Mouse (Mus musculus): ENCODE results near the gene 1110002E22Rik.

1110002E22Rik gene

DNA sequence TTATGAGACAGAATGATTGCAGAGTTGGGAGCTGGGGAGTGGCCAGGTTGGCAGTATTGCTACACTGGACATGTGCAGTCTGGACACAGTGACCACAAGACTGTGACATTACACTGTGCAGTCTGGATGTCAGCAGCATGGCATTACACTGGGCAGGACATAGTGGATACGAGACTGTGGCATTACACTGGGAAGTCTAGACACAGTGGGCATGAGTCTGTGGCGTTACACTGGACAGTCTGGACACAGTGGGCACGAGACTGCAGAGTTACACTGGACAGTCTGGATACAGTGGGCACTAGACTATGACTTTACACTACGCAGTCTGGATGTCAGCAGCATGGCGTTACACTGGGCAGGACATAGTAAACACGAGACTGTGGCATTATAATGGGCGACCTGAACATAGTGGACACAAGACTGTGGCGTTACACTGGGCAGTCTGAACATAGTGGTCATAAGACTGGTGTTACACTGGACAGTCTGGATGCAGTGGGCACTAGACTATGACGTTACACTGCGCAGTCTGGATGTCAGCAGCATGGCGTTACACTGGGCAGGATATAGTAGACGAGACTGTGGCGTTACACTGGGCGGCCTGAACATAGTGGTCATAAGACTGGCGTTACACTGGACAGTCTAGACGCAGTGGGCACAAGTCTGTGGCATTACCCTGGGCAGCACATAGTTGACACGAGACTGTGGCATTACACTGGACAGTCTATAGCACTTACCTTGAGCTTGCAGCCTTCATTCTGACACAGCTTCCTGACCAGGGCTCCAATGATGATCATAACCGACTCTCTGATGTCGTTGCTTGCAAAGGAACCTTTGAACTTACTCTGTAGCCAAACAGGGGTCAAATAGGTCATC, 46.3 kb downstream of the 1110002E22Rik start:
- DNase-seq (ENCODE audit: low spot score): no peak

DNA sequence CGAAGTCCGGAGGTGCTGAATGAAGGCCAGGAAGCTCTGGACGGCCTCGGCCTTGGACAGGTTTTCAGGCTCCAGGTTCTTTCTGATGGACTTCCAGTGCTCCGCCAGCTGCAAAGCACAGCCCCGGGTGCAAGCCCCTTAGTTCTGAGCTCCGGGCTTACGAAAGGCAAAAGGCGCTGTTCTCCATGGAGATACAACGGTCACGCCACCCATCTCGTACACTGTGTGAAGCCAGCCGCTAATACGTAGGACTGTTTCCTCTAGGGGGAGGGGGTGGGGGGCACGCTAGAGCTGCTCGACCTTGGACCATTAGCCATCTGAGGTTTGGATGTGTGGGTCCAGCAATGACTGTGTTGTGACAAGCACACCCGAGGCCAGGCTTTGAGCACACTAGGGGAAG, 49.3 kb downstream of the 1110002E22Rik start:
- DNase-seq (ENCODE audit: low spot score): no peak

DNA sequence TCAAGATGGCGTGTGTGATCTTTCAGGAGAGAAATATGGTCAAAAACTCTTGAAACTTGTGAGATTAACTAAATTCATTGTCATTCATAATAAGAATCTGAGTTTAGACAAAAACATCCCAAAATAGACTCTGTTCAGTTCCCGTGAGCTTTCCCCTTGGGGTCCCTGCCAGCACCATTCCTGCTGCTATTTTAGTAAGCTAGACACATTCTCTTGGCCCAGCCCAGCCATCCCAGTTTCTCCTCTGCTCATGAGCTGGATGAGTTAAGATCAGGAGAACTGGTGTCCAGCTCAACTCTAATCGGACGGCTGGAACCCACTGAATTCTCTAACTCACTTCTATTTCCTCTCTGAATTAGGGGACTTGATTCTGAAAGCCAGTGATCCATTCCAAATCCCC, 52.0 kb downstream of the 1110002E22Rik start:
- no peak for DNase-seq (ENCODE audit: low spot score)

- DNase-seq (ENCODE audit: low spot score): no peak
These were observed 53.5 kb downstream of the 1110002E22Rik start for GRCm38 (mm10) chr3:138118392-138118791.

DNA sequence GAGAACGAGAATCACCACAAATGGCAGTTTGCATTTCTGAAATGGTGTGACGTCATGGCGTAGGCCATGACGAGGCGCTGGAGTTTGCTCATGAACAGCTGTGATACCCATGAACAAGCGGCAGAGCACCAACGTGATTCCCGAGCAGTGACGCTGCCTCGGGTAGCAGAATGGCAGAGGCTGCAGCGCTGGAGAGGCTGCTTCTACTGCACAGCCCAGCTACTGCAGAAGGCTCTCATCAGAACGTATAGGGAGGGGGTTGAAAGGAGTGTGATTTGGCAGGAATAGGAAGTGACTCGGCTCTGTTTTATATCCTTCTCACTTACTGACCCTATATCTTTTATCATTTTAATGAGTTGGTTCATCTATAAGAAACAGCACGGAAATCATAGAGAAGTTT, 54.0 kb downstream of the 1110002E22Rik start:
- DNase-seq (ENCODE audit: low spot score): no peak

DNA sequence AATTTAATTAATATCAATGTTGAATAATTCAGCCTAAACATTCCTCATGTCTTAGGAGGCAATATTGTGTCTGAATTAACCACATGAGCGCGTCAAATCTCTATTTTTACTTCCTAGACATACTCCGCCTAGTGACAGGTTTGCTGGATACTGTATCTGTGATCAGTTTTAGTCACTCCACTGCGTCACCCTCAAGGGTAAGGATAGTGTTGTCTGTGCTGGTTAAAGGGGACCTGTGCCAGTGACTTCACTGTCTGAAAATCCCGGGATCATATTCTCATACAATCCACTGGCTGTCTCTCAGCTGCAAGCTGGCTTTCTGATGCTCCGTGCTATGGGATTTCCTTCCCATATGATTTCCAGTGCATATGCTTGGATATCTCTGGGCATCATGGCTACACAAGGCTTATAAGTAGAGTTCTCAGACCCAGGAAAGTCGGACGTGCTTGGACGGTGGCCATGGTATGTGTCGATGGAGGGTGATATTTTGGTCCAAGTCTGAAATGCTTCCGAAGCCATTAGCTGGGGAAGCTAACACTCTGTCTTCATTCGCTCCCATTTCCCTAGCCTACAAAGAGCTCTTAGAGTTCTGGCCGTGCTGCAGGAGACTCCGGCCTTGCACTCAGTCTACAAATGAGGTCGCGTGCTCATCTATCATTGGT, 54.7 kb downstream of the 1110002E22Rik start:
- no peak for DNase-seq (ENCODE audit: low spot score)

- no peak for DNase-seq (ENCODE audit: low spot score)
These were observed 56.6 kb downstream of the 1110002E22Rik start for GRCm38 (mm10) chr3:138121461-138121860.

DNA sequence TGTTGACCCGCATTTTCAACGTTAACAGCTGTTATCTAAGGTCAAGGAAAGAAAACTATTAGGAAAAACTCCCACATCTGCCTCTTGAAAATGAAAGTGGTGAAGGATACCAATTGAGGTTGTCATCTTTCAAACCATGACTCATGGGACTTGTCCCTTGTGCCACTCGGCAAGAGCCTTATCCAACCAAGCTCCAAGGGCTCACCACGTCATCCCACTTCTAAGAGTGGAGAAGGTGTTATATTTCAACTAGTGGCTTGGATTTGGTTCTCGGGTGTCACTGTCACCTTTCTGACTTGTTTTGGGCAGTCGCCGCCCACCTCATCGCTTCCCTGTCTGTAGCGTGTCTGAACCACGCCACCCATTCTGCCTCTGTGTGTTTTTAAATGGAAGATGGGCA, 59.0 kb downstream of the 1110002E22Rik start:
- DNase-seq (ENCODE audit: low spot score): no peak

DNA sequence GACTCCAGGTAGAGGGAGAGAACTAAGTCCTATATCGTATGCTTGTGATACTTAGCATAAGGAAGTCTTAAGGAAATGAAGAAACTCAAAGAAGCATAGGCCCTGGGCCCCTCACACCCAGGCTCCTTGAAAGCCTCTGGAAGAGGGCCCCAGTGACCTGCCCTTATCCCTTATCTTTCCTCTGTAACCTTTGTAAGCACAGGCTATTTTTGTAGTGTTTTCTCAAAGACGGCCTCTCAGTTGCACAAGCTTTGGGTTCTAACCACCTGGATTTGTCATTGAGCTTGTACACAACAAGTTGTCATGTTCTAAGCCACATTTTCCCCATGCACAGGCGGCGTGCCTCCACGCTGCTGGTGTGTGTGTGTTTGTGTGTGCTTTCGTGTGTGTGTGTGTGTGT, 64.3 kb downstream of the 1110002E22Rik start:
- no peak for DNase-seq (ENCODE audit: low spot score)

GRCm38 (mm10) chr3:138130692-138131091, 65.8 kb downstream of the 1110002E22Rik start:
- no peak for DNase-seq (ENCODE audit: low spot score)
